Mouse (Mus musculus) heart, embryonic 12.5 days (tissue): ENCODE results near the gene Gas1. TPM values are rescaled to one million over a fixed set of nuclear protein-coding genes. Genes with fewer than 3 reads are reported as not detected.

ENCODE experiments used
- ATAC-seq: fragments of 200-750 bp; cut with Nextera tagmentation; 2 replicates; pipeline ENCODE4 v1.8.0; 2017; ENCODE audit warnings: moderate TSS enrichment, moderate library complexity; ENCODE audit not compliant: insufficient number of reproducible peaks, low FRiP score
- H3K27ac ChIP-seq: fragments of 300-500 bp; sonication (generic); 2 replicates; pipeline ENCODE4 v1.5.1; 2016; ENCODE audit warnings: mild to moderate bottlenecking, moderate library complexity; ENCODE audit not compliant: poor library complexity, severe bottlenecking
- H3K27me3 ChIP-seq: fragments of 300-500 bp; sonication (generic); replicated peaks from 2 replicates; pipeline ENCODE4 v1.6.1; 2016; ENCODE audit warnings: mild to moderate bottlenecking, moderate library complexity
- H3K36me3 ChIP-seq: fragments of 300-500 bp; sonication (generic); 2 replicates; pipeline ENCODE4 v1.6.1; 2016; ENCODE audit warnings: mild to moderate bottlenecking, moderate library complexity
- H3K4me1 ChIP-seq: fragments of 300-500 bp; sonication (generic); replicated peaks from 2 replicates; pipeline ENCODE4 v1.6.1; 2016; ENCODE audit warnings: mild to moderate bottlenecking
- H3K4me2 ChIP-seq: fragments of 300-500 bp; sonication (generic); 2 replicates; pipeline ENCODE4 v1.6.1; 2016; ENCODE audit warnings: mild to moderate bottlenecking, moderate library complexity
- H3K4me3 ChIP-seq: fragments of 300-500 bp; sonication (generic); 2 replicates; pipeline ENCODE4 v1.5.1; 2016; ENCODE audit warnings: mild to moderate bottlenecking
- H3K9ac ChIP-seq: fragments of 300-500 bp; sonication (generic); 2 replicates; pipeline ENCODE4 v1.6.1; 2016; ENCODE audit warnings: mild to moderate bottlenecking, moderate library complexity
- H3K9me3 ChIP-seq: fragments of 300-500 bp; sonication (generic); replicated peaks from 2 replicates; pipeline ENCODE4 v1.6.1; 2016; ENCODE audit warnings: mild to moderate bottlenecking, moderate library complexity
- WGBS: fragments of 180-500 bp; shearing (Covaris S2); methylation state at CpG from one replicate; pipeline ENCODE4 v1.1.7; 2016; 5-methylcytosine and 5-hydroxymethylcytosine counted together
- polyA plus RNA-seq: library from polyadenylated mRNA; unstranded; fragments of >200 nt; fragmentation: Nextera tagmentation; extraction: Ambion mirVana; gene quantifications from 2 replicates; pipeline ENCODE4 v1.2.1, GENCODE M21; 2016

The Gas1 gene
- 55.2 and 56.6 TPM in 2 replicates for polyA plus RNA-seq

GRCm38 (mm10) chr13:60177106-60177796, at the start of gene Gas1:
TSS of gene Gas1 (minus strand) at chr13:60177365.
- H3K4me3 ChIP-seq = peak within 1 kb of the TSS; percentile 71
- peaks cover 23% of the 10 kb centered on the region for H3K4me1 ChIP-seq
- H3K4me2 ChIP-seq = peak within 1 kb of the TSS; percentile 93
- no peaks in the 10 kb centered on the region for H3K27me3 ChIP-seq
- peak within 1 kb of the TSS; percentile 97 for H3K27ac ChIP-seq
- peak within 1 kb of the TSS; percentile 87 for H3K9ac ChIP-seq
- H3K36me3 ChIP-seq = no peaks in the 10 kb centered on the region
- no peaks in the 10 kb centered on the region for H3K9me3 ChIP-seq
- 0% methylated on average over 59 of the region's 59 CpGs for WGBS
- peak; percentile 90 for ATAC-seq

- Histone ChIP-seq H3K27me3 (no peaks in the 10 kb centered on the region), H3K36me3 (no peaks in the 10 kb centered on the region), H3K9me3 (peaks cover 4% of the 10 kb centered on the region; the same call in 1 of the 2 replicates), H3K4me3 (no peak overlapping the region), H3K9ac (no peak overlapping the region), H3K4me1 (peaks cover 20% of the 10 kb centered on the region), H3K27ac (peak overlapping the region; percentile 62), H3K4me2 (peak overlapping the region; percentile 29; the same call in 1 of the 2 replicates)
- ATAC-seq = 0 out of 2 replicates have a peak, but pooled peaks have one; percentile 55
- 21% methylated on average over 9 of the region's 9 CpGs for WGBS
These were observed 49.2 kb upstream of the Gas1 start for GRCm38 (mm10) chr13:60226251-60226836.

GRCm38 (mm10) chr13:60225736-60226135, 48.6 kb upstream of the Gas1 start:
- H3K4me2 ChIP-seq = peak overlapping the region; percentile 29; the same call in 1 of the 2 replicates
- 30% methylated on average over 1 of the region's 1 CpGs for WGBS
- H3K4me1 ChIP-seq = peaks cover 20% of the 10 kb centered on the region
- no peaks in the 10 kb centered on the region for H3K36me3 ChIP-seq
- H3K27ac ChIP-seq = peak overlapping the region; percentile 56
- no peak overlapping the region for H3K4me3 ChIP-seq
- H3K9me3 ChIP-seq = peaks cover 4% of the 10 kb centered on the region; the same call in 1 of the 2 replicates
- ATAC-seq = no peak
- H3K9ac ChIP-seq = no peak overlapping the region
- no peaks in the 10 kb centered on the region for H3K27me3 ChIP-seq

- Histone ChIP-seq H3K4me2 (no peak overlapping the region), H3K4me3 (no peak overlapping the region), H3K36me3 (no peaks in the 10 kb centered on the region), H3K9me3 (peaks cover 4% of the 10 kb centered on the region; the same call in 1 of the 2 replicates), H3K4me1 (peaks cover 20% of the 10 kb centered on the region), H3K9ac (no peak overlapping the region), H3K27me3 (no peaks in the 10 kb centered on the region), H3K27ac (no peak overlapping the region)
- no peak for ATAC-seq
- 82% methylated on average over 5 of the region's 5 CpGs for WGBS
These were observed 48.1 kb upstream of the Gas1 start for GRCm38 (mm10) chr13:60225276-60225675.

GRCm38 (mm10) chr13:60223797-60224196, 46.6 kb upstream of the Gas1 start:
- Histone ChIP-seq H3K9ac (no peak overlapping the region), H3K4me1 (peaks cover 20% of the 10 kb centered on the region), H3K9me3 (peaks cover 4% of the 10 kb centered on the region; the same call in 1 of the 2 replicates), H3K27me3 (no peaks in the 10 kb centered on the region), H3K4me2 (no peak overlapping the region), H3K4me3 (no peak overlapping the region), H3K36me3 (no peaks in the 10 kb centered on the region), H3K27ac (no peak overlapping the region)
- ATAC-seq = no peak
- WGBS = 76% methylated on average over 2 of the region's 2 CpGs

GRCm38 (mm10) chr13:60222336-60222735, 45.2 kb upstream of the Gas1 start:
- ATAC-seq = no peak
- Histone ChIP-seq H3K4me1 (peaks cover 20% of the 10 kb centered on the region), H3K9ac (no peak overlapping the region), H3K4me3 (no peak overlapping the region), H3K36me3 (no peaks in the 10 kb centered on the region), H3K27ac (no peak overlapping the region), H3K27me3 (no peaks in the 10 kb centered on the region), H3K9me3 (peaks cover 4% of the 10 kb centered on the region; the same call in 1 of the 2 replicates), H3K4me2 (no peak overlapping the region)
- 86% methylated on average over 11 of the region's 11 CpGs for WGBS

GRCm38 (mm10) chr13:60213896-60214295, 36.7 kb upstream of the Gas1 start:
- Histone ChIP-seq H3K27ac (no peak overlapping the region), H3K9ac (no peak overlapping the region), H3K9me3 (no peaks in the 10 kb centered on the region; the same call in 1 of the 2 replicates), H3K36me3 (no peaks in the 10 kb centered on the region), H3K27me3 (no peaks in the 10 kb centered on the region), H3K4me3 (no peak overlapping the region), H3K4me1 (no peaks in the 10 kb centered on the region), H3K4me2 (no peak overlapping the region)
- 81% methylated on average over 7 of the region's 7 CpGs for WGBS
- no peak for ATAC-seq

GRCm38 (mm10) chr13:60207135-60207601, 30.0 kb upstream of the Gas1 start:
- H3K4me3 ChIP-seq = no peak overlapping the region
- no peaks in the 10 kb centered on the region for H3K4me1 ChIP-seq
- H3K36me3 ChIP-seq = no peaks in the 10 kb centered on the region
- 81% methylated on average over 6 of the region's 6 CpGs for WGBS
- H3K9ac ChIP-seq = no peak overlapping the region
- no peak overlapping the region for H3K27ac ChIP-seq
- no peak for ATAC-seq
- no peaks in the 10 kb centered on the region for H3K27me3 ChIP-seq
- no peak overlapping the region for H3K4me2 ChIP-seq
- peaks cover 14% of the 10 kb centered on the region for H3K9me3 ChIP-seq

- no peak overlapping the region for H3K4me3 ChIP-seq
- WGBS = 86% methylated on average over 6 of the region's 6 CpGs
- H3K4me2 ChIP-seq = no peak overlapping the region
- H3K9ac ChIP-seq = no peak overlapping the region
- H3K4me1 ChIP-seq = no peaks in the 10 kb centered on the region
- no peaks in the 10 kb centered on the region for H3K36me3 ChIP-seq
- peaks cover 14% of the 10 kb centered on the region for H3K9me3 ChIP-seq
- no peak for ATAC-seq
- no peak overlapping the region for H3K27ac ChIP-seq
- no peaks in the 10 kb centered on the region for H3K27me3 ChIP-seq
These were observed 27.6 kb upstream of the Gas1 start for GRCm38 (mm10) chr13:60204746-60205145.

- H3K4me2 ChIP-seq = no peak overlapping the region
- H3K27me3 ChIP-seq = no peaks in the 10 kb centered on the region
- H3K36me3 ChIP-seq = no peaks in the 10 kb centered on the region
- WGBS = 65% methylated on average over 6 of the region's 6 CpGs
- 0 out of 2 replicates have a peak, but pooled peaks cover 10% of the 10 kb centered on the region for H3K4me1 ChIP-seq
- peaks cover 3% of the 10 kb centered on the region; the same call in 1 of the 2 replicates for H3K9me3 ChIP-seq
- H3K4me3 ChIP-seq = no peak overlapping the region
- H3K9ac ChIP-seq = no peak overlapping the region
- no peak overlapping the region for H3K27ac ChIP-seq
- ATAC-seq = no peak
These were observed 16.1 kb upstream of the Gas1 start for GRCm38 (mm10) chr13:60193273-60193672.

- H3K4me2 ChIP-seq = peak overlapping the region; percentile 12; the same call in 1 of the 2 replicates
- H3K4me1 ChIP-seq = 0 out of 2 replicates have a peak, but pooled peaks cover 10% of the 10 kb centered on the region
- no peak for ATAC-seq
- H3K4me3 ChIP-seq = no peak overlapping the region
- H3K9me3 ChIP-seq = no peaks in the 10 kb centered on the region
- WGBS = 33% methylated on average over 10 of the region's 10 CpGs
- no peaks in the 10 kb centered on the region for H3K27me3 ChIP-seq
- no peak overlapping the region for H3K9ac ChIP-seq
- H3K27ac ChIP-seq = no peak overlapping the region
- H3K36me3 ChIP-seq = no peaks in the 10 kb centered on the region
These were observed 12.8 kb upstream of the Gas1 start for GRCm38 (mm10) chr13:60189923-60190322.
